Mouse (Mus musculus): ENCODE data around the gene Opa3. TPM values are rescaled to one million over a fixed set of nuclear protein-coding genes. Genes with fewer than 3 reads are reported as not detected.

Gene Opa3
- polyA plus RNA-seq, 1 experiment = 33.3 TPM

DNA sequence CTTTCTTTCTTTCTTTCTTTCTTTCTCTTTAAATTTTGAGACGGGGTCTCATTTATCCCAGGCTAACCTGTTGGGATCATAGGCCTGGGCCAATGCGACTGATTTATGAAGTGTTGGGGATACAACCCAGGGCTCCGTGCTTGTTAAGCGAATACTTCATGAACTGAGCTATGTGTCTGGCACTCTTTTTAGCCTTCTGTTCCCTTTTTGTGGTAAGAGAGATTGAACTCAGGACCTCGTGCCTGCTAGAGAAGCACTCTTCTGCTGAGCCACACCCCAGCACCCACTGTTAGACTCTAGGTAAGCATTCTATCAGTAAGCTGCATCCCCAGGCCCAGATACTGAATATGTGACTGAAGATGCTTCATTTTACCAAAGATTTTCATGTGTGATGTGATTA, 10.6 kb upstream of the Opa3 start:
- TF ChIP-seq CTCF (IDR thresholded peaks at IDR 0.05; ENCODE audit: borderline replicate concordance, extremely low read depth, insufficient read depth, insufficient read length) (no peak), POLR2A (IDR thresholded peaks at IDR 0.05; ENCODE audit: borderline replicate concordance, extremely low read depth, insufficient read depth, insufficient read length, poor library complexity, severe bottlenecking) (no peak)
- no peak for DNase-seq (ENCODE audit: low read depth)

DNA sequence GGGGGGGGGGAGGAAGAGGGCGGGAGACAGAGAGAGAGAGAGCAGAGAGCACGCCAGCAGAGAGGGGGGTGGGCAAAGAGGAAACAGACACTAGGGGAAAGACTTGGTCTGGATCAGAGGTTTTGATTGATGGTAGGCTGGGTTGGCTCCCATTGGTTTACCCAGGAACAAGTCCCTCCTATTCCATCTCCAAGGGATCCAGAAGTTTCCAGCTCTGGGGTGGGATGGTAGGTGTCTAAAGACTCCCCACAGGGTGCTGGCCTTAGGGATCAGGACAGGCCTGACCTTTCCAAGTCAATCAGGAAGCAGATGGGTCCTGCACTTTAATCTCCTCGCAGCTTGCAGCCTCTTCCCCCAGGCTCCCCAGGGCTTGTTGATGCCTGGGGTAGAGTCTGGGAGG, 10.2 kb upstream of the Opa3 start:
- DNase-seq (ENCODE audit: low read depth) = no peak
- TF ChIP-seq CTCF (IDR thresholded peaks at IDR 0.05; ENCODE audit: borderline replicate concordance, extremely low read depth, insufficient read depth, insufficient read length) (no peak), POLR2A (IDR thresholded peaks at IDR 0.05; ENCODE audit: borderline replicate concordance, extremely low read depth, insufficient read depth, insufficient read length, poor library complexity, severe bottlenecking) (no peak)

DNA sequence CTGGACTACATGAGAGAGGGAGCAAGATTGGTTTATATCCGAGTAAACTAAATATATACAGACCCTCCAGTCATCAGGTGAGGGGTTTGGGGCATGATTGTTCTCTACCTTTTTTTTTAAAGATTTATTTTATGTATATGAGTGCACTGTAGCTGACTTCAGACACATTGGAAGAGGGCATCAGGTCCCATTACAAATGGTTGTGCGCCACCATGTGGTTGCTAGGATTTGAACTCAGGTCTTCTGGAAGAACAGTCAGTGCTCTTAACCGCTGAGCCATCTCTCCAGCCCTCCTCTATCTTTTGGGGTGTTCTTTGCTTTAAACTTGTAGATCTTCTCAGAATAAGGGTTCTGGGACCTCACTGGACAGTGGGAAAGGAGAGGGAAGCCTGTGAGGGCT, 8.1 kb upstream of the Opa3 start:
- no peak for TF ChIP-seq POLR2A (IDR thresholded peaks at IDR 0.05; ENCODE audit: borderline replicate concordance, extremely low read depth, insufficient read depth, insufficient read length, poor library complexity, severe bottlenecking)
- TF ChIP-seq CTCF (IDR thresholded peaks at IDR 0.05; ENCODE audit: borderline replicate concordance, extremely low read depth, insufficient read depth, insufficient read length) = no peak
- no peak for DNase-seq (ENCODE audit: low read depth)

- DNase-seq (ENCODE audit: low read depth) = no peak
These were observed 5.9 kb upstream of the Opa3 start for GRCm38 (mm10) chr7:19222189-19222588.

DNA sequence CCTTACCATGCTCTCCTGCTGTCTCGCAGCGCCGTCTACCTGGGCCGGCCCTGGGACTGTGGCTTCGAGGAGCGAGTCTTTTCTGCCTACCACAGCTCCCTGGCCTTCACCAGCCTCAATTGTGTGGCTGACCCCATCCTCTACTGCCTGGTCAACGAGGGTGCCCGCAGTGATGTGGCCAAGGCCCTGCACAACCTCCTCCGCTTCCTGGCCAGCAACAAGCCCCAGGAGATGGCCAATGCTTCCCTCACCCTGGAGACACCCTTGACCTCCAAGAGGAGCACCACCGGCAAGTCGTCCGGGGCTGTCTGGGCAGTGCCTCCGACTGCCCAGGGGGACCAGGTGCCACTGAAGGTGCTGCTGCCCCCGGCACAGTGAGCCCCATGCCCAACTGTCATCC, 5.3 kb upstream of the Opa3 start:
- no peak for TF ChIP-seq POLR2A (IDR thresholded peaks at IDR 0.05; ENCODE audit: borderline replicate concordance, extremely low read depth, insufficient read depth, insufficient read length, poor library complexity, severe bottlenecking)
- no peak for TF ChIP-seq CTCF (IDR thresholded peaks at IDR 0.05; ENCODE audit: borderline replicate concordance, extremely low read depth, insufficient read depth, insufficient read length)

More at GRCm38 (mm10) chr7:19222189-19222588, 5.9 kb upstream of the Opa3 start:
- TF ChIP-seq POLR2A (IDR thresholded peaks at IDR 0.05; ENCODE audit: borderline replicate concordance, extremely low read depth, insufficient read depth, insufficient read length, poor library complexity, severe bottlenecking) (no peak), CTCF (IDR thresholded peaks at IDR 0.05; ENCODE audit: borderline replicate concordance, extremely low read depth, insufficient read depth, insufficient read length) (no peak)

GRCm38 (mm10) chr7:19224933-19225332, 3.2 kb upstream of the Opa3 start:
- no peak for DNase-seq (ENCODE audit: low read depth)
- TF ChIP-seq CTCF (IDR thresholded peaks at IDR 0.05; ENCODE audit: borderline replicate concordance, extremely low read depth, insufficient read depth, insufficient read length) (no peak), POLR2A (IDR thresholded peaks at IDR 0.05; ENCODE audit: borderline replicate concordance, extremely low read depth, insufficient read depth, insufficient read length, poor library complexity, severe bottlenecking) (no peak)

More for the DNA sequence above, 5.3 kb upstream of the Opa3 start:
- DNase-seq (ENCODE audit: low read depth) = no peak

DNA sequence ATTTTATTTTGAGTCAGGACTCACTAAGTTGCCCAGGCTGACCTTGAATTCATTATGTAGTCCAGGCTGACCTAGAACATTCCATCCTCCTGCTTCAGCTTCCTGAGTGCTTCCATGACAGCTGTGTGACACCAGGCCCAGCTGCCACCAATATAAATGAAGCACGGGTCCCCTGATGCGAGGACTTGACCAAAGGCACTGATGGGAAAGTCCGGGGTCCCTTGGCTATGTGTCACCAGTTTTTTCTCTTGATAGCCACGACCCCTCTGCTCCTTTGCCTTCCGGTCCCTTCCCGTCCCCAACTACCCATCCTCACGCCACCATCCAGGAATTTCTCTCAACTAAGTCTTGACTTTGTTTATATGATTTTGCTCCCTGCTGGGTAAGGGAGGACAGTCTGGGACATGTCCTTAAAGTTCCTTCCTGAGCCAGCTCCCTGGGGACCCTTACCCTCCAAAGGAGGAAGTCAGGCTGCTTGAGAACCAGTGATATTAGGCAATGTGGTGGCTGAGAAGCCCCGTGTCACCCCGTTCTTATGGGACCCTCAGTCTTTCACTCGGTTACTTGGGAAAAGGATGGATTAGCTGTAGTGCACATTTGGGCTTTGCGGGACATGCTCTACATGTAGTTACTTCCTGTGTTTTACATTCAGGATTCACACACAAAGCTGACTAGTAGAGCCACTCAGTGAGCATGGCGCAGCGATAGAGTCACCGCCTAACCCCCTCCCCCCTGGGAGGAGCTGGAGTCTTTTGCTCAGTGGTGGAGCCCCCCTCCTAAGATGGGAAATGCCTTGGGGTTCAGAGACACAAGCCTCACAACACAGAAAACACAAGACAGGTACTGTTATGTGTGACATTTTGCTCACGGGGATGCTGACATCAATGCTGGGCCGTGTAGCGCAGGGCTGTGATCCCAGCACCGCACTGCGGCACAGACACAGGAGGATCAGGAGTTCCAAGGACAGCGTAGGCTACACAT, 1.0 kb upstream of the Opa3 start:
- DNase-seq (ENCODE audit: low read depth) = peak; percentile 70
- TF ChIP-seq POLR2A (IDR thresholded peaks at IDR 0.05; ENCODE audit: borderline replicate concordance, extremely low read depth, insufficient read depth, insufficient read length, poor library complexity, severe bottlenecking) (no peak), CTCF (IDR thresholded peaks at IDR 0.05; ENCODE audit: borderline replicate concordance, extremely low read depth, insufficient read depth, insufficient read length) (no peak)

- no peak for DNase-seq (ENCODE audit: low read depth)
- TF ChIP-seq POLR2A (IDR thresholded peaks at IDR 0.05; ENCODE audit: borderline replicate concordance, extremely low read depth, insufficient read depth, insufficient read length, poor library complexity, severe bottlenecking) (no peak), CTCF (IDR thresholded peaks at IDR 0.05; ENCODE audit: borderline replicate concordance, extremely low read depth, insufficient read depth, insufficient read length) (no peak)
These were observed 637 bp downstream of the Opa3 start for GRCm38 (mm10) chr7:19228793-19229148.

GRCm38 (mm10) chr7:19229404-19229803, 1.3 kb downstream of the Opa3 start:
- TF ChIP-seq CTCF (IDR thresholded peaks at IDR 0.05; ENCODE audit: borderline replicate concordance, extremely low read depth, insufficient read depth, insufficient read length) = no peak
- TF ChIP-seq POLR2A (IDR thresholded peaks at IDR 0.05; ENCODE audit: borderline replicate concordance, extremely low read depth, insufficient read depth, insufficient read length, poor library complexity, severe bottlenecking) = no peak
- no peak for DNase-seq (ENCODE audit: low read depth)

GRCm38 (mm10) chr7:19230041-19230580, 2.0 kb downstream of the Opa3 start:
- DNase-seq (ENCODE audit: low read depth) = no peak
- TF ChIP-seq CTCF (IDR thresholded peaks at IDR 0.05; ENCODE audit: borderline replicate concordance, extremely low read depth, insufficient read depth, insufficient read length) (no peak), POLR2A (IDR thresholded peaks at IDR 0.05; ENCODE audit: borderline replicate concordance, extremely low read depth, insufficient read depth, insufficient read length, poor library complexity, severe bottlenecking) (no peak)

GRCm38 (mm10) chr7:19230899-19231298, 2.8 kb downstream of the Opa3 start:
- TF ChIP-seq POLR2A (IDR thresholded peaks at IDR 0.05; ENCODE audit: borderline replicate concordance, extremely low read depth, insufficient read depth, insufficient read length, poor library complexity, severe bottlenecking) (no peak), CTCF (IDR thresholded peaks at IDR 0.05; ENCODE audit: borderline replicate concordance, extremely low read depth, insufficient read depth, insufficient read length) (no peak)
- no peak for DNase-seq (ENCODE audit: low read depth)

All from brain, embryonic 14.5 days (tissue).